Mouse (Mus musculus): ENCODE data around the gene Spata4. TPM values are rescaled to one million over a fixed set of nuclear protein-coding genes. Genes with fewer than 3 reads are reported as not detected.
"Not testable (repeated sequence)": the region's sequence is repeated elsewhere in the genome, so short reads cannot be mapped to it uniquely, and the experiment has no call there.

The Spata4 gene
- not detected for total RNA-seq (2021)
- long read RNA-seq, experiment 1, partial matches to known transcripts: 0 of 1 reads
- long read RNA-seq, experiment 1, other reads (novel, unspliced or antisense): 0 of 1 reads
- long read RNA-seq, experiment 2: 0 reads

- DNase-seq: peak in 1 of 2 experiments; percentile 9
Observed at GRCm38 (mm10) chr8:54600671-54601251, at the start of gene Spata4. Gene Spata4 (plus strand): TSS chr8:54600781.

- no peak for DNase-seq
Observed at GRCm38 (mm10) chr8:54554921-54555320, 45.7 kb upstream of the Spata4 start.

DNA sequence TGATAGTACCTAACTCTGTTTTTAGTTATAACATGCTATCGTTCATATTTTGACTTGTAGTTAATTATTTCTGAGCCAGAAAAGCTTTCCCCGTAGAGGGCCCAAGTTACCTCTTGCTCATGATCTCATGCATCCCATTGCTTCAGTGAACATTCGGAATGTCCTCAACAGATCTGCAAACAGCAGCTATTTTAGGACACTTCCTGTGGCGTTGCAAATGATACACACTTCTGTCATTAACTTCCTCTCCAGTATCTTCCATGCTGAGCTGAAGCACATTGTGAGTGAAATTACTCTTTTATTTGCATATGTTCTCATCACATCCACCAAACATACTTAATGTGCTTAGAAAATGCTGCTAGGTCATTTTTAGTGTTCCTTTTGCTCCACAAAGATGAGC, 38.4 kb upstream of the Spata4 start:
- DNase-seq: peak in 1 of 2 experiments; percentile 5

- no peak for DNase-seq
Observed at GRCm38 (mm10) chr8:54565181-54565580, 35.4 kb upstream of the Spata4 start.

DNA sequence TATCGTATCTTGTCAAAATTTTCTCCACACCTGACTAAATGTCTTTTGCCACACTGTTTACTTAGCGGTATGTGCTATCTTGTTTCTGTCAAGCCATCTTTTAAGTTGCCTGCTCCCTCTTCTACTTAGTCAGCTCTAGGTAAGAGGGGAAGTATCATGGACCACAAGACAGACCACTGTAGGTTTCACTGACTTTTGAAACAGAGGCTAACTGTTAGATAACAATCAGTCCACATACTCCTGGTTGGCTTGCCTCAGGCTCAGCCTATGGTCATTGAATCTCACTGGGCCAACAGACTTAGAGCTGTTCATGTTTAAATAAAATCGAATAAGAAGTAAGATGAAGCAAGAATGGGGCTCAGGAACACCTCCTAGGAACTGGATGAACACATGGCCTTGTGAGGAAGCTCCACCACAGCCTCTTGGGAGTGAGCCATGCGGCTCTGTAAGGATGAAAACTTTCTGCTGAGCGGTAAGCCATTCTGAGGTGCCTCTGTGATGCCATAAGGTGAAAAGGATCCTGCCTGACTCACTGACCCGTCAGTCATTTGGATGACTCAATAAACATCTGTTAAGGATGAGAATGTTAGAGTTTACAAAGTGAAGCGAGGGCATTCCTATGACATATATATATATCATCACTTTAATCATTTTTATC, 34.8 kb upstream of the Spata4 start:
- DNase-seq: no peak

DNA sequence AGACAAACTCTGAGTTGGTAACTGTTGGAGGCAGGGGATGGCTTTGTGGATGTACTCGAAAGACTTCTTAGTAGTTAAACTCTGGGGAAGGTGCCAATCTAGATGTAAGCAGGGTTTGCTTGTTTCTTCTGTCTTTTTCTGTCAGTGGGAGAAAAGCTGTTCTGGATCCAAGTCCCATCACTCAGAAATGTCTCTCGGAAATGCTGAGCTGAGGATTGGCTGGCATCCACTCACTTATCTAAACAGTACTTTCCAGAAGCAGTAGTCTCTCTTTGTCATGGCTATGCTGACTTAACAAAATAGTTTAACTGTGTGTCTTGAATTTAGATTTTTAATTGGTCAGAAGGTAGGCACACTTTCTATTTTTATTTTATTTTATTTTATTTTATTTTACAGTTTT, 33.4 kb upstream of the Spata4 start:
- no peak for DNase-seq

DNA sequence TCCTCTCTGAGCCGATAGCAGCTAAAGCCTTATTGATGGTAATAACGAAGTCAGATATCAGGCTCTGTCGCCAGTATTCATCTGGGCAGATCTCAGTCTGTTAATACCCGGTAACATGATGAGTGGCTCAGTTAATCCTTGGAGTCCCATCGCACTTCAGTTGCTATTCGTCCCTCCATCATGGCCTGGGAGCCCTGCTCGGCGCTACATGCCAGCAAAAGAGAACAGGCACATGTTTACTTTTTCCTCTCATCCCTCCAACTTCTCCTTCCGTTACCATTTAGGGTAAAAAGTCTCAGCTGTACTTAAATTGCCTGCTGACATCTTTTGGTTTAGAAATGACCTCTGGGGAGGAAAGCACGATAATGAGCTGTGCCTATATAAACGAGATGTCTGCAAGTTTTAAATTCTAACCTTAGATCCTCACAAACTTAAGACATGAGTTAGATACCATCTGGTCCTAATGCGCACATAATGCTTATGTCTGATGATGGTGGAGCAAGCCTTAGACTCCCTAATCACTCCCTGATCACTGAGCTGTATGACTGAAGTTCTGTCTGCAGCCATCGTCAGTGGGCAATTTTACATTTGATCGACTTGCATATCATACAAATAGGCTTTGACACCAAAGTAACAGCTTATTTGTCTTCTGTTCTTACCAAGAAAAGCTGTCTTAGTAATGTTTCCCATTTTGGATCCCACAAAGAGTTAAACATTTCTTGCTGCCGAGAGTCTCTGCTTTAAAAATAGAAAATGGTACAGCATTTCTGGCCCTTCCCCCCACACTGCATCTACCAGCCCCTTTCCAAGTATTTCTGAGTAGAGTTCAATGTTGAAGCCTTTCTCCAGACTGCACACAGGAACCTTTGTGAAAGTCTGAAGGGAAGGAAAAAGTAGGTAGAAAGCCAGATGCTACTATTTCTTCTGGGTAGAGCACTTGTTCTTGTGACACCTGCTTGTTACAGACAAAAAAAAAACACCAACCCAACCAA, 29.7 kb upstream of the Spata4 start:
- peak; percentile 48 to 56 for DNase-seq

DNA sequence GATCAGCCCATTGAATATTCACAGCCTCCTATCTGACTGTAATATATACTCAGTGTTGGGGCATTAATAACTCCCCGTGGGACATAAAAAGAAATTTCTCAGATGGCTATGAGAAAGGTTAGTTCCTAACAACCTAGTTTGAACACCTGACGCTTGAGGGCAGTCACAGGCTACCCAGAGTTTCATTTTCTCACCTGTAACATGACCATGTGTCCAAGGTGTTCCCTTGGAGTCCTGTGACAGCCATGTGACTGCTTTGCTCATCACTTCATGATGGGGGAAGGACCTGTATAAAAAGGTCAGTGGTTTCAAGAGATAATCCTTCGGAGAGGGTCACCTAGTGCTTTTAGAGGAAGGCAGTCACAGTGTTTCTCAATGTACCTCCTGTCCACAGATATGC, 19.1 kb upstream of the Spata4 start:
- DNase-seq: no peak

- no peak for DNase-seq
Observed at GRCm38 (mm10) chr8:54582886-54583285, 17.7 kb upstream of the Spata4 start.

- DNase-seq: no peak
Observed at GRCm38 (mm10) chr8:54594634-54595033, 5.9 kb upstream of the Spata4 start.

GRCm38 (mm10) chr8:54596051-54596450, 4.5 kb upstream of the Spata4 start:
- no peak for DNase-seq

DNA sequence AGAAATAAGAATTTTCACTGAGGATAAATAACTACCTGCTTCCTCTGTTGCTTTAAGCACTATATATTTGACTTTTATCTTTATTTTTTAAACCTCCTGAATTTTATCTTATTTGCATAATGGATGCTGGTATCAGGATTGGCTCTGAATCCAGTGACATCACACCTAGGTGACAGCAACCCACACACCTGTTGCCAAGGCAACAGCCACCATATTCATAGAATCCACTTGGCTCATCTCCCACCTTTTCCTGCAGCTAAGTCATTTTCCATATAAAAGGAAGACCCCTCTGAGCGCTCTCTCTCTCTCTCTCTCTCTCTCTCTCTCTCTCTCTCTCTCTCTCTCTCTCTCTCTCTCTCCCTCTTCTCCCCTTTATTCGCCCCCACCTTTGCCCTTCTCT, 3.6 kb upstream of the Spata4 start:
- no peak for DNase-seq

DNA sequence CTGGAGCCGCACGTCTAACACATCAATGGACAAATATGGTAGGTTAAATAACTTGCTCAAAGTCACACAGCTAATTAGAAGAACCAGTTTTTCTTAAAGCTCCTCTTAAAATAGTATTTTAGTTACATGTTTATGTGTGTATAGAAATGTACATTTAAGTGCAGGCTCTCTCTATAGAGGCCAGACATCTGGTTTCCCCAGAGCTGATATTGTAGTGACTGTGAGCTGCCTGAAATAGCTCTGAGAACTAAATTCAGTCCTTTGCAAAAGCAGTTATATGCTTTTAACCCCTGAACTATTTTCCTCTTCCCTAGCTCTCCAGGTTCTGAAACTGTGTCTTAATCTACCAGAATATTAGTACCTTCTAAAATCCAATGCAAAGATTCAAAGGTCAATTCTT, 3.2 kb upstream of the Spata4 start:
- no peak for DNase-seq

DNA sequence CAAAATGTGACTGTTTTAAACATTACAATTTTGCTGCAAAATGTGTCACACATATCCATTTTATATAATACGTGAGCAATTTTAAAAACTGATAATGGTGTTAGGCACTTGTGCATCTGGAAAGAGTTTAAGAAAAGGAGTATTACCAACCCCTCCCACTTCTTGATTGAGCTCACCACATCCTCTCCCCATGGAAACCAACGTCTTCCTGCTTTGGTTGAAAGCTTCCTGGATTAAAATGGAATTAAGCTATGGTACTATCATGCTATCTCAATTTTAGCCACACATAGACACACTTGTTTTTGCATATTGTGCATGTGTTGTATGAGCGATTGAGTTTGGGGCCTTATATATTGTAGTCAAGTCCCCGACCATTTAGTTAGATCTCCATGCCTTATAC, 2.9 kb downstream of the Spata4 start:
- no peak for DNase-seq

DNA sequence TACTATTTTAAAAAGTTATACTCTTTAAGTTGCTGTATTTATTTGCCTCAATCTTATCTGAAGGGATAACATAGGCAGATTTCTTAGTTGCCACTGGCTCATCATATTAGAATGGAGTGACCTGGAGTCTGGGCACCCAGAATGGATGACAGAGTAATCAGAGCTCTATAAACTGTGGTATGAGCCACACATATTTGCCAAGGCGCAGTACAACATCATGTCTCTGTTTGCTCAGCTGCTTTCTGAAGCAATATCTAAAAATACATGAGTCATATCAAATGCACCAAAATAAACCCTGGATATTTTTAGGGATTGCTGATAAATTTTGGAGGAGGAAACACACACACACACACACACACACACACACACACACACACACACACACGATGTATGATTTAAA, 8.8 kb downstream of the Spata4 start:
- peak; percentile 39 to 71 for DNase-seq

GRCm38 (mm10) chr8:54610238-54610637, 9.7 kb downstream of the Spata4 start:
- peak; percentile 55 to 71 for DNase-seq

GRCm38 (mm10) chr8:54616710-54617109, 16.1 kb downstream of the Spata4 start:
- DNase-seq: not testable (repeated sequence)

- DNase-seq: no peak
Observed at GRCm38 (mm10) chr8:54638634-54639033, 38.1 kb downstream of the Spata4 start.
